Mouse (Mus musculus): Measurements from ENCODE around the gene Gabra6.

- TF ChIP-seq USF1 (IDR thresholded peaks at IDR 0.05; ENCODE audit: low read depth) (no peak), POLR2A (IDR thresholded peaks at IDR 0.05; ENCODE audit: insufficient read length, low read depth) (no peak), MAX (IDR thresholded peaks at IDR 0.05; ENCODE audit: low read depth) (no peak), MYOG (IDR thresholded peaks at IDR 0.05; ENCODE audit: control insufficient read depth in 1 of 3, insufficient read depth in 1 of 3, insufficient read length in 2 of 3, low read depth in 2 of 3) (no peak)
Measured at GRCm38 (mm10) chr11:42332121-42332520, 11.2 kb upstream of the Gabra6 start.
